Mouse (Mus musculus) hindbrain, postnatal 0 days (tissue): ENCODE data around the gene Fzr1. TPM values are rescaled to one million over a fixed set of nuclear protein-coding genes. Genes with fewer than 3 reads are reported as not detected.

ENCODE experiments used
- ATAC-seq: fragments of 200-750 bp; cut with Nextera tagmentation; 2 replicates; pipeline ENCODE4 v1.8.0; 2017; ENCODE audit warnings: mild to moderate bottlenecking, moderate TSS enrichment, moderate library complexity
- DNase-seq: peaks from one replicate; pipeline ENCODE4 v3.0.0-alpha.2; 2015; ENCODE audit warnings: low spot score
- H3K27ac ChIP-seq: fragments of 300-500 bp; sonication (generic); 2 replicates; pipeline ENCODE4 v1.5.1; 2014; ENCODE audit warnings: mild to moderate bottlenecking
- H3K27me3 ChIP-seq: fragments of 300-500 bp; sonication (generic); 2 replicates; pipeline ENCODE4 v1.6.1; 2014; ENCODE audit warnings: low read length, mixed read lengths; ENCODE audit not compliant: insufficient read depth
- H3K36me3 ChIP-seq: fragments of 300-500 bp; sonication (generic); 2 replicates; pipeline ENCODE4 v1.6.1; 2014; ENCODE audit warnings: low read length, mixed read lengths; ENCODE audit not compliant: insufficient read depth
- H3K4me1 ChIP-seq: fragments of 300-500 bp; sonication (generic); 2 replicates; pipeline ENCODE4 v1.6.1; 2014; ENCODE audit warnings: antibody characterized with exemption, low read length, mixed read lengths; ENCODE audit not compliant: insufficient read depth
- H3K4me2 ChIP-seq: fragments of 300-500 bp; sonication (generic); 2 replicates; pipeline ENCODE4 v1.6.1; 2014; ENCODE audit warnings: low read depth, mild to moderate bottlenecking, low read length, moderate library complexity, mixed read lengths
- H3K4me3 ChIP-seq: fragments of 300-500 bp; sonication (generic); 2 replicates; pipeline ENCODE4 v1.5.1; 2014; ENCODE audit warnings: low read length
- H3K9ac ChIP-seq: fragments of 300-500 bp; sonication (generic); replicated peaks from 2 replicates; pipeline ENCODE4 v1.6.1; 2014; ENCODE audit warnings: mild to moderate bottlenecking, low read length, moderate library complexity, mixed read lengths
- H3K9me3 ChIP-seq: fragments of 300-500 bp; sonication (generic); 2 replicates; pipeline ENCODE4 v1.6.1; 2016; ENCODE audit warnings: low read length, mixed read lengths
- CTCF ChIP-seq: IDR thresholded peaks from 2 replicates; pipeline ENCODE4 v1.5.1; 2016; ENCODE audit warnings: antibody characterized with exemption, control low read depth, low read depth
- WGBS: fragments of 180-500 bp; shearing (Covaris S2); extraction: QIAGEN DNeasy Blood & Tissue Kit; methylation state at CpG from one replicate; pipeline ENCODE4 v1.1.7; 2014; 5-methylcytosine and 5-hydroxymethylcytosine counted together
- polyA plus RNA-seq: library from polyadenylated mRNA; unstranded; fragments of >200 nt; fragmentation: Nextera tagmentation; extraction: Ambion mirVana; gene quantifications from 2 replicates; pipeline ENCODE4 v1.2.1, GENCODE M21; 2015
- total RNA-seq: library from RNA; depleted of rRNA; stranded (reverse); fragments of >200 nt; gene quantifications from 2 replicates; pipeline ENCODE4 v1.2.3, GENCODE M21; 2014

Gene Fzr1
- total and polyA plus RNA-seq, 2 experiments from 2014 or later = 106 to 134 TPM

- ATAC-seq = no peak
- WGBS = 7% methylated on average over 49 of the region's 67 CpGs
Measured at GRCm38 (mm10) chr10:81342686-81343505, 35.4 kb downstream of the Fzr1 start, which contains the start of gene Gipc3. TSS of gene Gipc3 (minus strand) at chr10:81343266.

GRCm38 (mm10) chr10:81341333-81341949, 36.9 kb downstream of the Fzr1 start:
- no peak overlapping the region for H3K9ac ChIP-seq
- ATAC-seq (no peak), DNase-seq (peak; percentile 64)
- H3K4me3 ChIP-seq = no peak overlapping the region
- peak; percentile 79 for TF ChIP-seq CTCF
- H3K4me2 ChIP-seq = no peak overlapping the region
- H3K27ac ChIP-seq = no peak overlapping the region
- WGBS = 34% methylated on average over 16 of the region's 16 CpGs
- H3K4me1 ChIP-seq = 0 out of 2 replicates have a peak, but pooled peaks cover 1% of the 10 kb centered on the region
- H3K9me3 ChIP-seq = no peaks in the 10 kb centered on the region
- H3K27me3 ChIP-seq = peaks cover 28% of the 10 kb centered on the region; the same call in 1 of the 2 replicates
- no peaks in the 10 kb centered on the region for H3K36me3 ChIP-seq

More at GRCm38 (mm10) chr10:81342686-81343505, 35.4 kb downstream of the Fzr1 start, which contains the start of gene Gipc3:
- no peak for TF ChIP-seq CTCF
- Histone ChIP-seq H3K27ac (no peak within 1 kb of the TSS), H3K4me1 (no peaks in the 10 kb centered on the region), H3K4me2 (peak within 1 kb of the TSS; percentile 60), H3K9me3 (no peaks in the 10 kb centered on the region), H3K4me3 (peak within 1 kb of the TSS; percentile 35), H3K9ac (peak within 1 kb of the TSS; percentile 47; the same call in 1 of the 2 replicates), H3K36me3 (no peaks in the 10 kb centered on the region), H3K27me3 (peaks cover 28% of the 10 kb centered on the region; the same call in 1 of the 2 replicates)
- no peak for DNase-seq

- H3K4me2 ChIP-seq = no peak overlapping the region
- H3K4me3 ChIP-seq = no peak overlapping the region
- H3K36me3 ChIP-seq = no peaks in the 10 kb centered on the region
- ATAC-seq (no peak), DNase-seq (no peak)
- 0 out of 2 replicates have a peak, but pooled peaks cover 4% of the 10 kb centered on the region for H3K4me1 ChIP-seq
- WGBS = 39% methylated on average over 17 of the region's 17 CpGs
- H3K9me3 ChIP-seq = no peaks in the 10 kb centered on the region
- peaks cover 28% of the 10 kb centered on the region; the same call in 1 of the 2 replicates for H3K27me3 ChIP-seq
- H3K9ac ChIP-seq = no peak overlapping the region
- no peak for TF ChIP-seq CTCF
- no peak overlapping the region for H3K27ac ChIP-seq
Measured at GRCm38 (mm10) chr10:81340551-81341332, 37.6 kb downstream of the Fzr1 start.

DNA sequence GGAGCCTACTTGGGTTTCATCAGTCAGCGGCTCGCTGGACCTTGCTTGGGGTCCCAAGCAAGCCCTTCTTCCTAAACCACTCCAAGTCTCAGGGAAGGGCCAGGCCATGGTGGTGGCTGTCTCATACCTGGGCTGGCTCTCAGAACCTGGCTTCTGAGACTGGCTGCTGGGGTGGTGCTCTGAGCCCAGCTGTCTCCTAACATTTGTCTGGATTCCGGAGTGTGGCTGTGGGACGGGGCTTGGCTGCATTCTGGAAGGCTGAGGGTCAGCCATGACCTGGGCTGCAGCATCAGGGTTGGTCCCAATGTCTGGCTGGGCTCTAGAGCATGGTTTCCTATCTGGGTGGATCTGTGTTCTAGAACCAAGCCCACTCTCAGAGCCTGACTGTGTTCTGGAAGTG, 41.8 kb downstream of the Fzr1 start:
- Histone ChIP-seq H3K27ac (no peak overlapping the region), H3K27me3 (no peaks in the 10 kb centered on the region), H3K4me3 (no peak overlapping the region), H3K9ac (no peak overlapping the region), H3K4me2 (no peak overlapping the region), H3K36me3 (no peaks in the 10 kb centered on the region), H3K4me1 (0 out of 2 replicates have a peak, but pooled peaks cover 7% of the 10 kb centered on the region), H3K9me3 (no peaks in the 10 kb centered on the region)
- no peak for TF ChIP-seq CTCF
- no peak for ATAC-seq
- WGBS = 96% methylated on average over 4 of the region's 4 CpGs
- DNase-seq = no peak

DNA sequence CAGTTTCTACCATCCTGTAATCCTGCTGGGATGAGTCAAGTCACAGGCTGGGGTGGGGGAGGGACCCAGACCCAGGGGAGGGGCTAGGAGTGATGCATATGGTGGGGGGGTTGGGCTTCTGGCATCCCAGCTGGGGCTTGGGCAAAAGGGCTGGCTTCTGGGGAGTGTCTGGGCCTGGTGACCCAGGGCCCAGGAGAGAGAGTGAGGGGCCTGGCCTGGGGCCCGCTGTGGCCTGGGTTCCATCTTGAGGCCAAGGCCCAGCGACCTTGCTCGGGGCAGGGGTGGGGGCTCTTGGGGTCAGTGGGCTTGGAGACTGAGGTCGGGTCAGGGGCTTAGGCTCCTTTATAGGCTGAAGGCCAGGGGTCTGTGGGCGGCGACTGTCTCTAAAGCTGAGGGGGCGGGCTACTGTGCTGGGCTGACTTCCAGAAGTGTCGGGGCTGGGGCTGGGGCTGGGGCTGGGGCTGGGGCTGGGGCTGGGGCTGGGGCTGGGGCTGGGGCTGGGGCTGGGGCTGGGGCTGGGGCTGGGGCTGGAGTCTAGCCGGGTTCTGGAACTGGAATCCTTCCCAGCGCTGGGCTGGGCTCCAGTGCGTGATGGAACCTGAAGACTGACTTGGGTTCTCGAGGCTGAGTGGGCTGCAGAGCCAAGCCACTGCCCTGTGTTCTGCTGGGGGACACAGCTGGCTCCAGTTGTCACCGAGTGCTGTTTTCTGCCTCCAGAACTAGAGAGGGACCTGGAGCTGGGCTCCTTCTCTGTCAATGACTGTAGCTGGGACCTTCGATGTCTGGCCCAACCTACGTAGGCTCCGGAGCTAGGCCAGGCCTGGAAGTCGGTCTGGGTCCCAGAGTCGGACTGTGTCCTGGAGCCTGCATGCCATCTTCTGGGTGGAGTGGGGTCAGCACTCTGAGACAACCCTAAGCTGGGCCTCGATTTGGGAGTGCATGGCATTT, 42.6 kb downstream of the Fzr1 start:
- Histone ChIP-seq H3K27ac (no peak overlapping the region), H3K4me2 (no peak overlapping the region), H3K9me3 (no peaks in the 10 kb centered on the region), H3K9ac (no peak overlapping the region), H3K36me3 (no peaks in the 10 kb centered on the region), H3K4me1 (0 out of 2 replicates have a peak, but pooled peaks cover 7% of the 10 kb centered on the region), H3K27me3 (no peaks in the 10 kb centered on the region), H3K4me3 (no peak overlapping the region)
- TF ChIP-seq CTCF = no peak
- 36% methylated on average over 19 of the region's 19 CpGs for WGBS
- DNase-seq (peak; percentile 39), ATAC-seq (peak; percentile 33; the same call in 1 of the 2 replicates)
